Mouse (Mus musculus): ENCODE data around the gene 4933405L10Rik. TPM values are rescaled to one million over a fixed set of nuclear protein-coding genes. Genes with fewer than 3 reads are reported as not detected.
A peak's percentile ranks its signal among the peaks of the same experiment; 100 is the strongest.

Gene 4933405L10Rik
- polyA plus RNA-seq, 1 experiment from 2014 or later = not detected

- no peak overlapping the region for H3K4me2 ChIP-seq (replicated peaks; ENCODE audit: low read depth)
- no peaks in the 10 kb centered on the region for H3K27me3 ChIP-seq (replicated peaks; ENCODE audit: control insufficient read depth, insufficient read depth, low read length)
- no peak overlapping the region for H3K9ac ChIP-seq (ENCODE audit: low read depth, low read length)
- H3K4me3 ChIP-seq (ENCODE audit: low read depth, low read length) = no peak overlapping the region
- ATAC-seq = peak; percentile 65; the same call in 1 of the 2 replicates
- H3K27ac ChIP-seq (ENCODE audit: low read depth, low read length) = no peak overlapping the region
- peak; percentile 92 for TF ChIP-seq CTCF (IDR thresholded peaks at IDR 0.05; ENCODE audit: low read depth)
- no peaks in the 10 kb centered on the region for H3K9me3 ChIP-seq (ENCODE audit: control insufficient read depth)
- H3K36me3 ChIP-seq (ENCODE audit: control insufficient read depth, insufficient read depth) = no peaks in the 10 kb centered on the region; the same call in 1 of the 2 replicates
- no peaks in the 10 kb centered on the region for H3K4me1 ChIP-seq (replicated peaks; ENCODE audit: control insufficient read depth, insufficient read depth, low read length)
- WGBS = 4% methylated on average over 3 of the region's 3 CpGs
These were observed 6.7 kb downstream of the 4933405L10Rik start for GRCm38 (mm10) chr8:105714139-105714538.

DNA sequence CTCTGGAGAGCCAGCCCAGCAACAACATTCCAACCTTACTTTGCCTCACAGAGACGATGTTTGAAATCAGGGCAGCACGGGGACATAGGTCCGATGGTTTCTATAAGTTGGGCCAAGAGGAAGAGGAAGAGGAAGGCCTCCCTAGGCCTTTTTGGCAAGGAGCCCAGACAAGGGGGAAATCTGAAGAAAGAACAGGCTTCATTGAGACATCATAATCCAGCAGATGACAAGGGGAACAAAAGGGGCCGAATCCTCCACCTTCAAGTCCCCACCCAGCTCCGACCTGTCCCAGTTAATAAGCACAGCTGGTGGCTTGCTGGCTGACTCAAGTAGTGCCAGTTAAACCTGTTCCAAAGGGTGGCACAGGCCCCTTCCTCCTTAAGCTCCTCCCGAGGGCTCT, 7.6 kb downstream of the 4933405L10Rik start:
- H3K4me3 ChIP-seq (ENCODE audit: low read depth, low read length) = no peak overlapping the region
- 0 out of 2 replicates have a peak, but pooled peaks cover 2% of the 10 kb centered on the region for H3K27me3 ChIP-seq (replicated peaks; ENCODE audit: control insufficient read depth, insufficient read depth, low read length)
- WGBS = 72% methylated on average over 6 of the region's 6 CpGs
- no peak overlapping the region for H3K27ac ChIP-seq (ENCODE audit: low read depth, low read length)
- H3K9ac ChIP-seq (ENCODE audit: low read depth, low read length) = no peak overlapping the region
- TF ChIP-seq CTCF (IDR thresholded peaks at IDR 0.05; ENCODE audit: low read depth) = no peak
- H3K9me3 ChIP-seq (ENCODE audit: control insufficient read depth) = no peaks in the 10 kb centered on the region
- H3K4me1 ChIP-seq (replicated peaks; ENCODE audit: control insufficient read depth, insufficient read depth, low read length) = no peaks in the 10 kb centered on the region
- no peak for ATAC-seq
- H3K36me3 ChIP-seq (ENCODE audit: control insufficient read depth, insufficient read depth) = no peaks in the 10 kb centered on the region; the same call in 1 of the 2 replicates
- H3K4me2 ChIP-seq (replicated peaks; ENCODE audit: low read depth) = no peak overlapping the region

DNA sequence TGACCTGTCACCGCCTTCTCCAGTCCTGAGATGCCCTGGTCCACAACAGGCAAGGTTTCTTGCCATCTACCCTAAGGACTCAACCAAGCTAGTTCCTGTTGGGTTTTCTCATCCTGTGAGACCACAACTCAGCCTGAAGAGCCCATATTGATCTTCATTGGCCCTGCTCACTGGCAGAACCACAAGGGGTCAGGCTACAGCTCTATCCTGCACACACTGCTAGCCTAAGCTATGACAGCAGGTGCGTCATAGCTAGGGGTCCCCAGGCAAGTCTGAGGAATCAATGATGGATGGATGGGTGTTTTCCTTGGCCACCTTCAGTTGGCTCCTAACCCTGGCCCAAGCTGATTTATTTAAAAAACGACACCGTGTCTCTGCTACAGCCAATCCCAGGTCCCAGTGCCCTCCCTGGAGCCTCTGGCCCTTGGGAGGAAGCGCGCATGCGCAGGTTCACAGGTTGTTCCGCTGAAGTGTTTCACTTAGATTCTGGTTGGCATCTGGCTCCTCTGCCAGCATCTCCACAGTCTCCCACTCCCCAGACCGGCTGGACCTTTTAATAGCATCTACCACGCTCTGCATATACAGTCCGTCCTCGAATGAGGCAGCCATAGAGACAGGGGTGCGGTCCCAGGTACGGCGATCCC, 9.0 kb downstream of the 4933405L10Rik start:
- Histone ChIP-seq H3K4me2 (replicated peaks; ENCODE audit: low read depth) (no peak overlapping the region), H3K27me3 (replicated peaks; ENCODE audit: control insufficient read depth, insufficient read depth, low read length) (0 out of 2 replicates have a peak, but pooled peaks cover 3% of the 10 kb centered on the region), H3K9me3 (ENCODE audit: control insufficient read depth) (no peaks in the 10 kb centered on the region), H3K4me3 (ENCODE audit: low read depth, low read length) (no peak overlapping the region), H3K36me3 (ENCODE audit: control insufficient read depth, insufficient read depth) (no peaks in the 10 kb centered on the region; the same call in 1 of the 2 replicates), H3K9ac (ENCODE audit: low read depth, low read length) (no peak overlapping the region), H3K27ac (ENCODE audit: low read depth, low read length) (no peak overlapping the region), H3K4me1 (replicated peaks; ENCODE audit: control insufficient read depth, insufficient read depth, low read length) (no peaks in the 10 kb centered on the region)
- TF ChIP-seq CTCF (IDR thresholded peaks at IDR 0.05; ENCODE audit: low read depth) = peak; percentile 37
- 93% methylated on average over 15 of the region's 15 CpGs for WGBS
- no peak for ATAC-seq

- no peak for ATAC-seq
- Histone ChIP-seq H3K4me1 (replicated peaks; ENCODE audit: control insufficient read depth, insufficient read depth, low read length) (no peaks in the 10 kb centered on the region), H3K9ac (ENCODE audit: low read depth, low read length) (no peak overlapping the region), H3K27ac (ENCODE audit: low read depth, low read length) (no peak overlapping the region), H3K4me2 (replicated peaks; ENCODE audit: low read depth) (no peak overlapping the region), H3K27me3 (replicated peaks; ENCODE audit: control insufficient read depth, insufficient read depth, low read length) (0 out of 2 replicates have a peak, but pooled peaks cover 3% of the 10 kb centered on the region), H3K4me3 (ENCODE audit: low read depth, low read length) (no peak overlapping the region), H3K36me3 (ENCODE audit: control insufficient read depth, insufficient read depth) (no peaks in the 10 kb centered on the region; the same call in 1 of the 2 replicates), H3K9me3 (ENCODE audit: control insufficient read depth) (no peaks in the 10 kb centered on the region)
- WGBS = 83% methylated on average over 4 of the region's 4 CpGs
- no peak for TF ChIP-seq CTCF (IDR thresholded peaks at IDR 0.05; ENCODE audit: low read depth)
These were observed 12.2 kb downstream of the 4933405L10Rik start for GRCm38 (mm10) chr8:105719637-105720036.

DNA sequence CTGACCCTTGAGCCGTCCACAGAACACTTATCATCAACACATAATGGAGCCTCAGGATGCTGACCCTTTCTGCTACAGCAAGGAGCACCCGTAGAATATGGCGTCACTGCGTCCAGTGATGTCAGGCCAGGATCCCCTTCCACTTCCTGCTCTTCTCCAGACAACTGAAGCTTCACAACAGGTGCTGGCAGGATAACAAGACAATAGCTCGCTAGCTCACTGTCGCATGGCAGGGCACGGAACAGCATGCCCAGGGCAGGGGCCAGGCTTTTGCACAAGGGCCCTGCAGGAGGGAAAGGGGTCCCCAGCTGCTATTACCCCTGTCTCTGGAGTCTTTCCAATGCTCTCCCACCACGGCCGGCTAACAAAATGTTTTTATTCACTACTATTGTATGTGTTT, 15.4 kb downstream of the 4933405L10Rik start:
- no peak overlapping the region for H3K9ac ChIP-seq (ENCODE audit: low read depth, low read length)
- no peak overlapping the region for H3K27ac ChIP-seq (ENCODE audit: low read depth, low read length)
- no peak for ATAC-seq
- WGBS = 91% methylated on average over 9 of the region's 9 CpGs
- H3K4me1 ChIP-seq (replicated peaks; ENCODE audit: control insufficient read depth, insufficient read depth, low read length) = no peaks in the 10 kb centered on the region
- H3K27me3 ChIP-seq (replicated peaks; ENCODE audit: control insufficient read depth, insufficient read depth, low read length) = 0 out of 2 replicates have a peak, but pooled peaks cover 3% of the 10 kb centered on the region
- no peaks in the 10 kb centered on the region for H3K36me3 ChIP-seq (ENCODE audit: control insufficient read depth, insufficient read depth)
- H3K4me2 ChIP-seq (replicated peaks; ENCODE audit: low read depth) = no peak overlapping the region
- H3K4me3 ChIP-seq (ENCODE audit: low read depth, low read length) = no peak overlapping the region
- no peaks in the 10 kb centered on the region for H3K9me3 ChIP-seq (ENCODE audit: control insufficient read depth)
- TF ChIP-seq CTCF (IDR thresholded peaks at IDR 0.05; ENCODE audit: low read depth) = no peak

DNA sequence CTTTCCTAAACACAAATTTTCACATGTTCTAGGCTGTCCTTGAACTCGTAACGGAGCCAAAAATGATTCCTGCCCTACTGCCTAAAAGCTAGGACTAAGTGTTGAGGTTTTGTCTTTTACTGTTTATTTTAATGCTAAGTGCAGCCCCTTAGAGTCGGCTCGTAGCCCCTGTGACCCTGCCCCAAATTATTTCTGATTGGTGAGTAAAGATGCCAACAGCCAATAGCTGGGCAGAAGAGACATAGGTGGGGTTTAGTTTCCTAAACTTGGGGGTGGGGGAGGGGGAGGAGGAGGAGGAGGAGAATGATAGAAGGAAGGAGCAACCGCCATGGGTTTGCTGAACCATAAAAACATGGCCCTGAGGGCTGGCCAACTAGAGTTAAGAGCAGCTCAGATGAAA, 18.3 kb downstream of the 4933405L10Rik start:
- Histone ChIP-seq H3K4me2 (replicated peaks; ENCODE audit: low read depth) (no peak overlapping the region), H3K4me3 (ENCODE audit: low read depth, low read length) (no peak overlapping the region)

More for the DNA sequence above, 18.3 kb downstream of the 4933405L10Rik start:
- no peaks in the 10 kb centered on the region for H3K4me1 ChIP-seq (replicated peaks; ENCODE audit: control insufficient read depth, insufficient read depth, low read length)
- TF ChIP-seq CTCF (IDR thresholded peaks at IDR 0.05; ENCODE audit: low read depth) = no peak
- no peaks in the 10 kb centered on the region for H3K9me3 ChIP-seq (ENCODE audit: control insufficient read depth)
- H3K27me3 ChIP-seq (replicated peaks; ENCODE audit: control insufficient read depth, insufficient read depth, low read length) = no peaks in the 10 kb centered on the region
- 70% methylated on average over 5 of the region's 5 CpGs for WGBS
- H3K27ac ChIP-seq (ENCODE audit: low read depth, low read length) = no peak overlapping the region
- H3K9ac ChIP-seq (ENCODE audit: low read depth, low read length) = no peak overlapping the region
- H3K36me3 ChIP-seq (ENCODE audit: control insufficient read depth, insufficient read depth) = no peaks in the 10 kb centered on the region
- ATAC-seq = no peak
